Mouse (Mus musculus) c-Kit-positive CD71-negative TER-119-negative erythroid progenitor cells, embryonic 14.5 days (primary cell): ENCODE data around the gene Cbx2.
A peak's percentile ranks its signal among the peaks of the same experiment; 100 is the strongest.

Source experiments
- DNase-seq: peaks from one replicate; pipeline ENCODE4 v3.0.0-alpha.2; 2013; ENCODE audit warnings: low read depth

Gene Cbx2

DNA sequence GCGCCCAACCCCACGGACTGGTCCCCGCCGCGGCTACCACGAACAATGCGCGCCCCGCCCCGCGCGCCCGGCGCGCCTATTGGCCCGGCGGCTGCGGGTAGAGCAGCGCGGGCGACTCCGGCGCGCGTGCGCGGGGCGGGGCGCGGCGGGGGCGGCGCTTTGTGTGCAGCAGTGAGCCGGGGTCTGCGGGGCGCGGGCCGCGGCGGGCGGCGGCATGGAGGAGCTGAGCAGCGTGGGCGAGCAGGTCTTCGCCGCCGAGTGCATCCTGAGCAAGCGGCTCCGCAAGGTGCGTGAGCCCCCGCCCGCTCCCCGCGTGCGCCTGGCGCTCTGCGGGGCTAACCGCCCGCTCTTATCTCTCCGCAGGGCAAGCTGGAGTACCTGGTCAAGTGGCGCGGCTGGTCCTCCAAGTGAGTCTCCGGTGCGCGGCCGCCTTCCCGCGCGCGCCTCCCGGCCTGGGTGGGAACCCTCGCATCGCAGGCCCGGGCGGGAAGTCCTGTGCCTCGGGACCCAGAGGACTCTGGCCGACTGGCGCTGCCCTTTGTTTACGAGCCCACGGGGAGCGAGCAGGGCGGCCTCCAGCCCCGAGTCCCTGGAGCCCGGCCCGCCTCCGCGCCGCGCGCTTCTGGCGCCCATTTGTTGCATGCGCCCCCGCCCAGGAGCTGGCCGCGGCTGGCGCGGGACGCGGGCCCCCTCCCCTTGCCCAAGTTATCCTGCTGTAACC is at the start of gene Cbx2:
Gene Cbx2 (plus strand): TSS at position 68 of the 721 bp plus-strand sequence.
- DNase-seq = peak; percentile 53

DNA sequence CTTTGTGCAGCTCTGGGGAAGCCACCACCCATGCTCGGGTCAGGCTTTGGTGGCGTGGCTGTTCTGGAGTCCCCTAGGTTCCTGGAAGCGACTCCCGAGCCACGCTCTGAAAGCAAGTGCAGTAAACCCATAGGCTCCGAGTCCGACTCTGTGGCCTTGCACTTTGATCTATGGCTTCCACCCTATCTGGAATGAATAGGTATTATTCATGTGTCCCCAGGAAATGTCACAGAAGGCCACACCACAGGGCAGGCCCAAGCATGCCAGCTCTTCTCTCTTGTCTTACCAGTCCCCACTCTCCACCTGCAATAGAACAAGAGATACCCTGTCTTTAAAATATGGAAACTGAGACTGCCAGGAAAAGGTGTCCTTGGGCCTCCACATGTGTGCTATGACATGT is 48.4 kb upstream of the Cbx2 start:
- no peak for DNase-seq

DNA sequence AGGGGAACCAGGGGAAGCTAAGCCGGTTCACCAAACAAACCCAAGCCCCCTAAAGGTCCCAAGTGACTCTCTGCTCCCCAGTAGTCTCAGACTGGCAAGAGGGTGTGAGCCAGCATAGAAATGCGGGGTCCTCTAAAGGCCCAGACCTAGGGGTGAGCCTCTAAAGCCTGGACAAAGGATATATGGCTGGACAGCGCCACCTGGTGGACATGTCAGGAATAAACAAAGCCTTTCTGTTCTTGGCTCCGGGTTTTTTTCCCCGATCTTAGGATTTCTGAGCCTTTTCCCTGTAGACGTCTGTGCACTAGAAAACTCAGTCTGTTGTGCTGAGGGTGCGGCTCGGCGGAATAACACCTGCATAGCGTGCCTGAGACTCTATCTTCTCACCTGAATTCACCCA is 47.3 kb upstream of the Cbx2 start:
- peak; percentile 64 for DNase-seq

DNA sequence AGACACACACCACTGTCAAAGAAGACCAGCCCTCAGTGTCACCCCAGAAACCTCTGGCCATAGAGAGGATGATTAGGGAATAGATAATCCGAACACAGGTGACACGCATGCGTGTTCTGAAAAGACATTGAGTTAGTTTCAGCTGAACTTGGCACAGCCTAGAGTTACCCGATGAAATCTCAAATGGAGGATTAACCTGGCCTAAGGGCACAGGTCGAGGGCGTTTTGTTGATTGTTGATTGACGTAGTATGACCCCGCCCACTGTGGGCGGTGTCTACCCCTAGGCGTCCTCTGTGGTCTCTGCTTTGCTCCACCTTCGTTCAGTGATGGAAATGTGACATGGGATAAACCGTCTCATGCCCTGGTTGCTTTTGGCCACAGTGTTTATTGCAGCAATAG is 46.8 kb upstream of the Cbx2 start:
- no peak for DNase-seq

DNA sequence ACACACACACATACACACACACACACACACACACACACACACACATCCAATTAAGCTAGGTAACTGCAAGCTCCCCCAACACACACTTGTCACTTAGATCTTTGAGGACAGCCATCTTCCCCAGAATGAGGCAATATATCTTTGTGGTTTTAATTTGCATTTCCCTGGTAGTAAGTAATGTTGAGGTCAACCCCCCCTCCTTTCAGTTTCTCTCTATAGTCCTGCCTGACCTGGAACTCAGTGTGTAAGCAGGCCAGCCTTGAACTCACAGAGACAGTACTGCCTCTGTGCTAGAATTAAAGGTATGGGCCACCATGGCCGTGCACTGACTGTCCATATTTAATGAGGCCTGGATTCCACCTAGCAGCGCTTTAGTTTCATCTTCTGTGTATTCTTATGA is 42.4 kb upstream of the Cbx2 start:
- DNase-seq = no peak

DNA sequence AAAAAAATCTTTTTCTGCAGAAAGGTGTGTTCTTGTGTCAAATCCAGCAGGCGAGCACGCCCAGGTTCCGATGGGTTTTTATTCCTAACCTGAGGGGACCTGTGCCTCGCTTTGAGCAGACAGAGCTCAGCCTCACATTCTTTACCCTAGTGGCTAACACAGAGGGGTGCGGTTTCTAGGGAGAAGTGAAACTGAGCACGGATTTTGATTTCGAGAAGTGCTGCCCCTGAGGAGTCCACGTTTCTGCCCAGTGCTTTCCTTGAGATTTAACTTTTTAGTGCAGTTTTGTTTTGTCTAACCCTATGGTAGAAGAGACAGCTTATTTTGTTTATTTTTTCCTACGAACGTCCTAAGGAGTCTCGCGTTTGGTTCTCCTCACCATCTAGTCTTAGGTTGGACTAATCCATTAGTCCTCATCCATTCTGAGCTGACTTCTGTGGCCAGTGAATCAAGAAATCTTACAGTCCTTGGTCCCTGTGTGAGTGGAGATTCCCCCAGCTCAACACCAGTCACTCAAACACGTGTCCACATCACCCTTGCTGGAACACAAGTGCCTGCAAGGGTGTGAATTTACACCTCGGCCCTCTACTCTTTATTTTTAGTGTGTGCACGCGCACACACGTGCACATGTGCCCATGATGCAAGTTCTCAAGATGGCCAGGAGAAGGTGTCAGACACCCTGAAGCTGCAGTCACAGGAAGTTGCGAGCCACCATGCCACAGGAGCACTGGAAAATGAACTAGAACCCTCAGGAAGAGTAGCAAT is 41.6 kb upstream of the Cbx2 start:
- no peak for DNase-seq

DNA sequence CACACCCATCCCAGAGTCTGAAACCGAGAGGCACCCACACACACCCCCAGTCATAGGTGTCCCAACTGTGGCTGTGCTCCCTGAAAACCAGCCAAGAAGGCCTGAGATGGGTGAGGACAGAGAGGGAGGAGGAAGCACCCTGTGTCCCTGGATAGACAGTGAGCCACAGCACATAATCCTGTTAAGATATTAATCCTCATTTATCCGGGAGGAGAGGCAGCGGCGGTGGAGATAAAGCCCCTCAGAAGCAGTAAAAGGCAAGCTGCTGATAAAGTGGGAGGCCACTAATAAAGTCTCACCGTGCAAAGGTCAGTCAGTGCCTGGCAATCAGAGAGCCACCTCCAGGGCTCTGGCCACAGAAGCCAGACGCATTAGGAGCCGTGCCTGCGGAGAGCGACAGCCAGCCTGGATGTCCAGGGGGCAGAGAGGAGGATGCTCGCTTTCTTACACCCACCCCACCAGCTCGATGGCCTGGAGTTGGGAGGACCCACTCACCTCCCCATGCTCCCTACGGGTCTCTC is 40.1 kb upstream of the Cbx2 start:
- no peak for DNase-seq

DNA sequence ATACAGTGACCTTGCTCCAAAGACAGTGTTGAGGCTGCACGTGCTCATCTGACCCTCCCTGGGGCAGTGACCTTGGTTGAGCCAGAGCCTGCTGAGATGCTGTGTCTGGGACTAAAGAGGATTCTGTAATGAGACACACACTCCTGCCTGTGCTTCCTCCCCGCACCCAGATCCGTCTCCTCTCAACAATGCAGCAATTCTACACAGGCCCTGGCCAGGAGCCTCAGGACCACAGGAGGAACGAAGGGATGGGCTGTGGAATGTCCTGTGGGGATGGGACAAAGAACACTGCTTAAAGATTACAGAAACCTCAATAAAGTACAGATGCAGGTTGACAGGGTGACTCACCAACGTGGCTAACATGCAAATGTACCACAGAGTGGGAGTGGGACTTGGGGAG is 37.2 kb upstream of the Cbx2 start:
- DNase-seq = no peak

DNA sequence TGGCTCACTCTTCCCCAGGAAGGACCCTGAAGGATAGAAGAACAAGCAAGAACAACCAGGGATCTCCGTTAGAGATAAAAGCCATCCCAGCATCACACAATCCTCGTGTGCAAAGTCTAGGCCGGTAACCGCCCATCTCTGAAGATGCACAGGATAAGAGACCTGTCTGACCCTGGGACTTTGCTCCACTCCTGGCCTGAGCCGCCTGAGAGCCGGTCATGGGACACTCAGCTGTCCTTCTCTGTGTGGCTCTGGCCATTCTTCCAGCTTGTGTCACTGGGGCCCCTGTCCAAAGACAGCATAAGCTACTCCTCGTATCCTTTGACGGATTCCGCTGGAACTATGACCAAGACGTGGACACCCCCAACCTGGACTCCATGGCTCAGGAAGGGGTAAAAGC is 34.8 kb upstream of the Cbx2 start, which contains the start of gene Enpp7:
Gene Enpp7 (plus strand): TSS at position 190 of the 400 bp plus-strand sequence.
- DNase-seq = no peak

DNA sequence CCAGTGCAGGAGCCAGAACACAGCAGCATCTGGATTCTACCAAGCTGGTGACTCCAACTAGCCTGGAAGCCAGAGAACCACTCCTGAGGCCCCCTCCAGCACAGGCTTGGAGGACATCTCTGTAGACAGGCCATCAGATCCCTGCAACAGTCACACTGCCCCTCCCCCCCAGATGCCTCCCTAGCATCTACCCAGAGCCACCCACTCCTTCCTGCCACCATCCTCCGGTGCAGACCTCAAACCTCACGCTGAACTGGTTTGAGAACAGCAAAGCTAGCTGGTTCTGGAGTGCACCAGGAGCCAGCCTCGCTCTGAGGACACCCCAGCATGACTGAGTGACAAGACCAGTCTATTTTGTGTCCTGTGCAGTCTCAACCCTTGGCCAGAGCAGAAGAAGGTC is 30.0 kb upstream of the Cbx2 start:
- DNase-seq = no peak

DNA sequence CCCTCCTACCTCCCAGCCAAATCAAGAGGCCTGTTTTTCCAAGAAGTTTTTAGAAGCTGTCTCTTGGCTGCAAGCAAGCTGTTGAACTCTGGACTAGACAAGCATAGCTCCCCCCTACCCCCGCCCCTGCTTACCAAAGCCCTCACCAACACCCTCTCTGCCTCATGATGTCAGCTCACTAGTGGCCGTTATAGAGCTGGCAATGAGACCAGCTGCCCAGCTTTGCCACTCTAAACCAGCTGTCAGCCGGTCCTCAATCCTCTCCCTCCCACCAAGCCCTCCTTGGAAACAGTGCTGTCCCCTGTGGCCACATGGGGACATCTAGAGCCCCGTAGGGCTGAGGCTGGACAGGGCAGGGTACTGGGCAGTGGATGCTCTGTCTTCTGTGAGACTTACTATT is 27.3 kb upstream of the Cbx2 start:
- DNase-seq = no peak

DNA sequence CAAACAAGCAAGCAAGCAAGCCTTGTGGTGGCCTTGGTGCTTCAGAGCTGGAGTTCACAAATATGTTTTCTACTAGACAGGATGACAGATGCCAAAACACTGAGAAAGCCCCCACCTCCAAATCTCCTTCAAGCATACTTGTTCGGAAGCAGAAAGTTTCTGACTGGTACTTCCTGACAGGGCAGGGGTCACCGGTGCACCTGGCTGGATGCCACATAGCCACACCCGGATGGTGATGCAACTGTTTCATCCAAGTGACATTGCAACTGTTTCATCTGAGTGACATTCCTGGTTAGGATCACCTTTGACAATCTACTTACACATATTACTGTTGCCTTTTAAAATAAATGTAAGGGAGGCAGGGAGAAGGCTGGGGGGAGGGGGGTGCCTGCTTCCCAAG is 25.6 kb upstream of the Cbx2 start:
- DNase-seq = no peak

DNA sequence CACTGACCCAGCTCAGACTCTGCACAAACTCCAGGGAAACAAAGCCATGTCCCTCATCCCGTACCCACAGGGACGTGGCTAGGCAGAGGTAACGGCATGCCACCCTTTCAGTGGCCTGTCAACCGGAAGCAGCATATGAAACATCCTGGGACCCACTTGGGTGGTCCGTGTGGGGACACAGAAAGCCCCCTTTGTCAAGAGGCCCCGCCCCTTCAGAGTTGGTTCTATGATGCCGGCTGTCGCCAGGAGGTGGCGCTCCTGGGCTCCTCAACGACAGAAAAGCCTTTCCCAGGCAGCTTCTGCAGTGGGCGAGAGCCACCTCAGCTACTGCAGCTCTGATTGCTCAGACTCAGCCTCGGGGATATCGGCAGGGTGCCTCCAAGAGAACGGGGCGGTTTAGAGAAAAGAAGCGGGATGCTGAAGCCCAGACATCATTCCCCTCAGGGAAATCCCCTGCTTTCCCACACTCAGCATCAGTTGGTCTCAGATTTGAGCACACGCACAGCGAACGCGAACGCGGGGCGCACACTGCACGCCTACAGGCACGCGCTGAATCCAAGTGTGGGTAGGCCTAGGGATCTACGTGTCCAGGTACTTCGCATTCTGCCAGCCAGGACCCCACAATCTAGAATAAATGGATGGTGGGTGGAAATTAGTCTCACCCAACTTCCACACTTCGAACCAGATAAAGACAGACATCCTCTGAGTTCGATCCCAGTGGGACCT is 24.1 kb upstream of the Cbx2 start:
- DNase-seq = no peak

DNA sequence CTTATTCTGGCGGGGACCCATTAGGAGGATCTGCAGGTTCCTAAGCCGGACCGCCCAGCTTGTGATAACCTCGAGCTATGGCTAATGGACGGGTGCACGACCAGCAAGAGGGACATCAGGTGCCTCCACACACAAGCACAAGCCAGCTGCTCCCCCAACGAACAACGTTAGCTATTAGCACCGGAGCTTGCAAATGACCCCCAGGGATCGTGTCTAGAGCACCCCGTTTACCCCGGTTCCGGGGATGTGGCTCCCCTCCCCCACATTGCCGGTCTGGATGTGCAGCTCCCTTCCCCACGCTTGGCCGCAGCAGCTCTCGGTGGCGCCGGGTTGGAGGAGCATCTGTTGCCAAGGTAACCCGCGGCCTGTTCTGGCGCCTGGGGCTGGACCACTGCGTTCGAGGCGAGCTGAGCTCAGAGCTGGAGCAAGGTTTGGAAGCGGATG is 23.4 kb upstream of the Cbx2 start:
- no peak for DNase-seq

DNA sequence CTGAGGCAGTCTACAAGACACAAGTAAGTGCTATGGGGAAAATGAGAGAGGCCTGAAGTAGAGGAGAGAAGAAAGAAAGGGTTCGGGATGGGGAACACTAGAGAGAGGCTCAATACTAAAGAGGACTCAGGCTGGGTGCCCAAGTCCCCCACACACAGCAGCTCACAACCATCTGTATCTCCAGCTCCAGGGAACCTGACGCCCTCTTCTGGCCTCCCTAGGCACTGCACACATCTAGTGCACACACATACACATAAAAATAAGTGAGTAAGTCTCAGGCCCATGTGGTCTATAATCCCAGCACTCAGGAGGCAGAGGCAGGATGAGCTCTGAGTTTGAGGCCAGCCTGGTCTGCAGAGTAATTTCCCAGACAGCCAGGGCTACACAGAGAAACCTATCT is 21.9 kb upstream of the Cbx2 start:
- DNase-seq = no peak

DNA sequence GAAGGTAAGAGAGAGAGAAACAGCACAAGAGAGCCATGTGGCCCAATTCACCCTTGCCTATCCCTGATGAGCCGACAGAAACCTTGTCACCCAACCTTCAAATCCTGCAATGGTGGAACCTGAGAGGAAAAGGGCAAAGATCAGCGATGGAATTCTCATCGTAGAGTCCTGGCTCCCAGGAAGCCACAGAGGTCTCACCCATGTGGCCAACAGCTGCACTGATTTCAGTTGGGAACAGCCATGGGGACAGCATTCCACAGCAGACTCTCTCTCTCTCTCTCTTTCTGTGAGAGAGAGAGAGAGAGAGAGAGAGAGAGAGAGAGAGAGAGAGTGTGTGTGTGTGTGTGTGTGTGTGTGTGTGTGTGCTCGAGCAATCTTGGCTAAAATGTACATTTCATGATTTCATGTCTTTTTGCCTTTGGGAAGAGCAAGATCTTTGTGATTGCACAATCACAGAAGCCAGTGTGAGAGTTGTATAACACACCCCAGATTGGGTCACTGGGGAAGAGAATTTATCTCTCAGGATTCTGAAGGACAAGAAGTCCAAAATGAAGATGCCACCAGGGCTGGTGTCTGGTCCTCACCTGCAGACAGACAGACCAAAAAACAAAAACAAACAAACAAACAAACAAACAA is 21.2 kb upstream of the Cbx2 start:
- DNase-seq = no peak

DNA sequence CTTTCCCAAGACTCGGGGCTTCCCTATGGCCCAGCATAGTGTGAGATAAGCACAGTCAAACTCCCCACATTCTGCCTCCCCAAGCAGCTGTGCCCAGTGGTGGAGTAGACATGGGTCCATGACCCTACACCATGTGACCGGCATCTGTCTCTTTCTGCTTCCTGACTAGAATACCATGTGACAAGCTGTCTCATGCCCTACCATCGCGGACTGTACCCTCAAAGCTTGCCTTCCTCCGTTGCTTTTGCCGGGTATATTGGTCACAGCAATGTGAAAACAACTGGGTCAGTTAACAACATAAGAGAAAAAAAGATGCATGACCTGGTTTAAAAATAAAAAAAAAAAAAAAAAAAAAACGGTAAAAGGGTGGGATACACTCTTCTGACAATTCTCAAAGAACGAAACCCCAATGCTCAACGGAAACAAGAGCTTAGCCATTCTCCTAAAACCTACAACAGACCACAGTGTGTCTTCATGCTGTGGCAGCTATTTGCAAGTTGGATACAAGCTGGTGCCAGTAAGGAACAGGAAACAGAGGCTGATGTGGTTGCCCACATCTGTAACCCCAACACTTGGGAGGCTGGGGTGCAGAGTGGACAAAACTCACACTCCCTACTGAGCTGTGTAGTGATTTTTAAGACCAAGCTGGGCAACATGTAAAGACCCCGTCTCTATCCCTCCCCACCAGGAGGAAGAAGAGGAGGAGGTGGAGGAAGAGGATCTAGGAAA is 17.1 kb upstream of the Cbx2 start:
- DNase-seq = no peak

DNA sequence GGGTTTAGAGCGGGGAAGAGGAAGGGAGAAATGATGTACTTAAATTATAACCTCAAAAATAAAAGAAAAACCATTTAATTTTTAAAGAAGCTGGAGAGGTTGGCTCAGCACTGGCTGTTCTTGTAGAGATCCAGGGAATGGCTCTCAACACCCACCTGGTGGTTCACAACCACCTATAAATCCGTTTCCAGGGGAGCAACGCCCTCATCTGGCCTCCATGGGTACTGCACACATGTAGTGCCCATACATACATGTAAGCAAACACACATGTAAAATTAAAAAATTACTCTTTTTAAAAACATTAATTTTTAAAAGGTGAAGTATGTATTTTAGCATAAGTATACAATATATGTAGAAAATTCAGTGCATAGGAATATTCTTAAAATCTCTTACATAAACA is 16.3 kb upstream of the Cbx2 start:
- no peak for DNase-seq

DNA sequence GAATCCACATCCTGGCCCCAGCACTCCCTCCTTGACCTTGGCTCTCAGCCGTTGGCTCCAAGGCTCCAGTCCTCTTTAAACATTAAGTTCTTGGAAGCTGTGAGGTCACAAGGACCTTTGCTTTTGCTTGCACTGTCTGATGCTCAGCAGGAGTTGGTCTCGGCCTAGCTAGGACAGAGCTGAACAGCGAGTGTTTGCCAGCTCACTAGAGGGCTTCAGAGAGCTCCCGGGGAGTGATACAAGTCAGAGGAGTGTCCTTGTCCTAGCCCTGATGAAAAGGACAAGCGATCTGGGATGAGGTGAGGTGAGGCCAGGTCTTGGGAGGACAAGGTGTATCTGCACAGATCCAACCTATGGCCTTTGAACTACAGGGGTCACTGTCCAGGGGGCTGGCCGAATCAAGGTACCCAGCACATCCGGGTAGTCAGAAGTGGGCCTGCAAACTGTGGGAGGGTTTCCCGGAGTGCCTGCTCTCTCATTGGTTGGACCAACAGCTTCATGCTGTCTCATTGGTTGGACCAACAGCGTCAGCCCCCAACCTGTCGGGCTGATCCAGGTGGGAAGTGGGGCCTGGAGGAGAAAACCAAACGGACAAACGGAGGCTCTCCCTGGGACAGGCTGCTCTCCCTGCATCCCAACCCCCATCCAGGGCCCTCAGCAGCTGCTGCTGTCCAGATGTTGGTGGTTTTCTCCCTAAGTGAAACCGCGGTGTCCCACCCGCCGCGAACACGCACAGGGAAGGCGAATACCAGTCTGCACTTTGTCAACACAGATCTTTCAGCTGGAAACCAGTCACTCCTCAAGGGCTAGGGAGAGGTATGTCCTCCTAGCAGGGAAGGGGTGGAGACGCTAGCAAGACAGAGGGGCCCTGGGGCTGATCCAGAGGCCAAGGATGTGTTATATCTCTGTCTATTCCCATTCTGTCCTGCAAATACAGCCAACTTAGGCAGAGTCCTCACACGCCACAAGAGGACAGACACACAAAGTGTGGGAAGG is 15.0 kb upstream of the Cbx2 start:
- DNase-seq = no peak

DNA sequence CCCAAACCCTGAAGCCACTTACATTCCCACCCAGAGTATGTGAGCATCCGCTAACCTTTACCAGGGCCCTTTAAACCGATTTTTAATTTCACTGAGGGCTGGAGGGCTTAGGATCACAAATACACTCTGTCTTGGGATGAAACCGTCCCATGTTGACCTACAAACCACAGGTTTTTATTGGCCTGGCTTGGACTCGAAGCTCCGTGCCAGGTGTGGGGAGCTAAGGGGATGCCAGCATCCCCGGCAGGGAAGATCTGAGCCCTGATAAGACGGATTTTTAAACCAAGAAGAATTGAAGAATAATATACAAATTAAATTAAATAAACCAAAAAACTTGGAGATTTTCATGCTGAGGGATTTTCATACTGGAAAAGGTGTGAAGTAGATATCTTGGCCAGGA is 8.3 kb upstream of the Cbx2 start:
- DNase-seq = no peak
